Mouse (Mus musculus): Measurements from ENCODE around the gene H3f3a.
"Not testable (repeated sequence)": the region's sequence is repeated elsewhere in the genome, so short reads cannot be mapped to it uniquely, and the experiment has no call there.

H3f3a gene

DNA sequence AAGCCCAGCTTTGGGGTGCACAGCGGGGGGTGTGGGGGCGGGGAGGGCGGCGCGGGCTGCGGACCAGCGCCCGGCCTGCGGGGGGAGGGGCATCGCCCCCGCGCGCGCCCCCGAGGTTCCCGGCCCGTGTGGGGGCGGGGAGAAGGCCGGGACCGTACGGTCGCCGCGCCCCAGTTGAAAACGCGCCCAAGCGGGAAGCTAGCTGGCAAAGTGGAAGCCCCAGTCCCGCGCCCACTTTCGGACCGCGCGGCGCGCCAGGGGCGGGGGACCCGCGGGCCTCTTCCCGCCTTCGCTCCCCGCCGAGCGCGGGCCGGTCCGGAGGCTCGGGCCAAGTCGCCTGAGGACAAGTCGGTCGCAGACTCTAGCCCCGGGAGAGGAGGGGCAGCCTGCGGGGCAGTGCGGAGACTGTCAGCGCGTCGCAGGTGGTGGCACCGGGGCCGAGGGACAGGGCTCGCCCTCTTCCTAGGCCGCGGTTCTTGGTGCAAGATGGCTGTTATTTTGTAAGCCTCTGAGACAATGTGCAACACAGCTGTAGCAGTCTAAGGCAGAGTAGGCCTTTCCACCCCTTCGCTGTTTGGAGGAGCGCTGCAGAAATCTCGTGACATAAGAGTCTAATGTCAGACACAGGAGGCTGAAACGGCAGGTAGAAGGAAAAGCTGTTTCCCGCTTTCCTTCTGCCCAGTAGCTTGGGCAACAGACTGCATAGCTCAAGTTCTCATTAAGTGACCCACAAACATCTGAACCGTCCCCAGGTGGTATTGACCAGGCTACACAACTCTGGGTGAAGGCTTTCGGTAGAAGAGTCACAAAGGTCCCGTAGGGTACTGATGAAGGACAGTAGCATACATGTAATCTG is at the start of gene H3f3a:
Gene H3f3a (minus strand): TSS at position 59 of the 856 bp plus-strand sequence.
- DNase-seq = peak; percentile 90

DNA sequence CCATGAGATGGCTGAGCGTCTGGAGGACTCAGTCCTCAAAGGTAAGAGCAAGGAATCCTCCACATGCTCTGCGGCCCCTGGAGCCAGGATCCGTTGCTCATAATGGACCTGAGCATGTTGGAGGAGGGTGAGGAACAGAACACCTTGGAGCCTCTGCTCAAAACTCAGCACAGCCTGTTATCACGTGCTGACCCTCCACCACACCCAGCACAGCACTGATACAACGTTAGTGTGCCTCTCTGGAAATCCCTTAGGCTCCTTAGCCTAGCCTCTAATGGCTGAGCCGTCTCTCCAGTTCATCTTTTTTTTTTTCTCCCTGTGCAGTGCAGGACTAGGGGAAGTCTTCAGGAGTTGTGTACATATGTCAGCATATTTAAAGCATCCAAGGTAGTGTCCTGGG is 46.3 kb upstream of the H3f3a start:
- DNase-seq = no peak

DNA sequence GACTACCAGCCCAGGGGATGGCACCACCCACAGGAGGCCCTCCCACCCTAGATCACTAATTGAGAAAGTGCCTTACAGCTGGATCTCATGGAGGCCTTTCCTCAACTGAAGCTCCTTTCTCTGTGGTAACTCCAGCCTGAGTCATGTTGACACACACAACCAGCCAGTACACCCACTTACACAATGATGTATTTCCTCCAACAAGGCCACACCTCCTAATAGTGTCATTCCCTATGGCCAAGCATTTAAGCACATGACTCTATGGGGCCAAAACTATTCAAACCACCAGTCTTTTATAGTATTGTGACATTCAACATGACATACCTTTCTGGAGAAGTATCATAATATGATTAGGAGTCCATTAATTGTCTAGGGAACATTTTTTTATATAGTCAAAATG is 45.0 kb upstream of the H3f3a start:
- DNase-seq = no peak

DNA sequence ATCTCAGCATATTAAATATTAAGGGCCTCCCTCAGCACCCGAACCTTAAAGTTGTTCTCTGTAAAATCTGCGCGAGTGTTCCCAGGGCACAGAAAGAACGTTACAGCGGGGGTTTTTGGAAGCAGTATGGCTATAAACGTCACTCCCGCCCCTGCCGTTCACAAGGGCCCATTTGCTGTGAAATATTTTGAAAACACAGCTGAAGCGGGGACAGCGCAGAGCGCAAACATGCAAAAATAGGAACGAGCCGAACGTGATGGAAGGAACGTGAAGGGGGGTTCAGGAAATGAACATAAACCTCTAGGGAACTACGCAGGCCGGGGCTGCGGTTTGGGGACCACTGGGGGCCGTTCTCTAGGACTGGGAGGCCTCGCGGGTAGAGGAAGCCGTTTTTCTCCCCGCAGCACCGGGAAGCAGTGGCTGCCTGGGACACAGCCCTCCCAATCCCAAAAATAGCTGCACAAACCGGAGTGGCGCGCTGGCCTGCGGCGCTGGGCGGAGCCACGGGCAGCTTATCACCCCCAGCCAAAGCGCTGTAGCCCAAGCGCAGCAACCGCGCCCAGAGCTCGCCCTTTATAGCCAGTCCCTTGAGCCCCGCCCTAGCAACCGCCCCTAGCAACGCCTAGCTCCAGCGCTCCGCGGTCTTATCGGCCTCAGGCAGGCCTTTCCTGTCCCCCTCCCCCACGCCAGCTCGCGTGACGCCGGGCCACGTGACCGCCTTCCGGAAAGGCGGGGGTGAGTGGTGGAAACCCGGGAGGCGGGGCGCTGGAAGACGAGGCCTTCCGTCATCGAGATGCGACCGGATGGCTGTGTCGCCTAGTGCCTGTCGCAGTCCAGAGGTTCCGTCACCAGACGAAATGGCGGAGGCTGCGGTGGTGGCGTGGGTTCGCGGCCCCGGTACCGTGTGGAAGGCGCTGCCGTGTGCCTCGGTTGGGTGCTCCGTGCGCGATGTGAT is 36.9 kb upstream of the H3f3a start, which contains the start of gene Sde2:
Gene Sde2 (plus strand): TSS at position 812 of the 955 bp plus-strand sequence.
- DNase-seq = peak; percentile 100

DNA sequence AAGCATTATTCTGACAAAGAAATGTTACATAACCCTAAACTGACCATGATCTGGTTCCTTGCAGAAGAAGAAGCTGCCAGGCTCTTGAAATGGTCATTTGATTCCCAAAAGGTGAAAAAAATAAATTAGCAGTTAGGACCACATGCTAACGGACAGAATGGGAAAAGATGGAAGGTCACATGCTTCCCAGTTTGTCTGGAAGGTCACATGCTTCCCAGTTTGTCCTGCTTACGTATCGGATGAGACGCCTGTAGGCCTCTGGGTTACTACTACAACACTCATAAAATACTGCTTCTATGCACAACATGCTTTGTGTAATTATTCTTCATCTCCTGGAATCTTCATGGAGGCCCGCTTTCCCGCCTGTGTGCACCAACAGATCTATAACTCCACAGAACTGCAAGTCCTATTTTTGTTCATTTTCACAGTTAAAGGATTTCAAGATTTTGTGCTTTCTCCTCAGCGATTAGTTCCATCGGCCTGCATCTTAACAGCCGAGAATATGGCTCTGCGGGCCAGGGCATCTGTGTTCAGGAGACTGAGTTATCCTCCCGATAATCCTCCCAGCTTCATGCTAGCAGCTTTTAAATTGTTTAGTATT is 36.1 kb upstream of the H3f3a start:
- DNase-seq = peak; percentile 6

DNA sequence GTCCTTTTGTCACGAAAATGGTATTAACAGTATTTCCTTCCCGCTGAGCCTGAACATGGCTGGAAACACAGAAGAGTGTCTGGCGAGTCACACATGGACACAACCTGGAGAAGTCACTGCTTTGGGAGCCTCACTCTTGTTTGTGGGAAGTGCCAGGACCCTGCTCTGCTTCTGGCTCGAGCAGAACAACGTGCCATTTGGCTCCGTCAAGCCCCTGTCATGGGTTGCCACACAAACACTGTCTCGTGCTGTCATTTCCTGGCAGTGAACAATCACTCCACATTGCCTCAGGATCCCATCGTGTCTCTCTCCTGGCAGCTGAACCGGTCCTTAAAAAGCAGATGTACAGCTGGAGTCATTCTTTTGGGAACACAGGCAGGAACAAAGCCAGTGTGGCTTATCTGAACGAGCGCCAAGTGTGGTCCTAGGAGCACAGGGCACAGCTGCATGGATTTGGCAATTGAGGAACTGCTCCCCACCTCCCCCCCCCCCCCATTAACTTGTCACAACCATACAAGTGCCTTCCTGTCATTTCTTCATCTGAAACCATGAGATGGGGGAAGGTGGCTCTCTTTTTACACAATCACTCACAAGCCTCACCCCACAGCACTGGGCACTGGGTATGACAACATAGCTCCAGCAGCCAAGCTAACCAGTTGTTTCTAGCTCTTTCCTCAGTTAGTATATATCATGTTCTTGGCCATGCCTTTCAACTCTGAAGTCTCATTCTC is 34.9 kb upstream of the H3f3a start:
- DNase-seq = peak; percentile 87

DNA sequence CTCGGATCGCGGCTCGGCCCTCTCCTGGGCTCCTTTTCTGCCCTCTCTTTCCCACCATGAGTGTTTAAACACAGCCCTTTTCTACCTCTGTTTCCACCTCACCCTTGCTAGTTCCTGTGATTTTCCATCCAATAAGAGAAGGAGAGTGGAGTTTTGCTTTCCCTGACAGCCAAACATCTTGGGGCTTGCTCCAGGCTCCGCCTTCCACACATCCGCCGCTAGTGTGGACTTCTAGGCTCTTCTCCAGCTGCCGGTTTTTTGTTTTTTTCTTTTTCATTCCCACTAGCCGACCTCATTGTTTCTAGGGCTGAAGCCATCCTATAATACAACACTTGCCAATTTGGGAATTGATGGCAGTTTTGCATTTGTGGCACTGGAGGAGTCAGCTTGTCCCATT is 34.4 kb upstream of the H3f3a start:
- peak; percentile 91 for DNase-seq

DNA sequence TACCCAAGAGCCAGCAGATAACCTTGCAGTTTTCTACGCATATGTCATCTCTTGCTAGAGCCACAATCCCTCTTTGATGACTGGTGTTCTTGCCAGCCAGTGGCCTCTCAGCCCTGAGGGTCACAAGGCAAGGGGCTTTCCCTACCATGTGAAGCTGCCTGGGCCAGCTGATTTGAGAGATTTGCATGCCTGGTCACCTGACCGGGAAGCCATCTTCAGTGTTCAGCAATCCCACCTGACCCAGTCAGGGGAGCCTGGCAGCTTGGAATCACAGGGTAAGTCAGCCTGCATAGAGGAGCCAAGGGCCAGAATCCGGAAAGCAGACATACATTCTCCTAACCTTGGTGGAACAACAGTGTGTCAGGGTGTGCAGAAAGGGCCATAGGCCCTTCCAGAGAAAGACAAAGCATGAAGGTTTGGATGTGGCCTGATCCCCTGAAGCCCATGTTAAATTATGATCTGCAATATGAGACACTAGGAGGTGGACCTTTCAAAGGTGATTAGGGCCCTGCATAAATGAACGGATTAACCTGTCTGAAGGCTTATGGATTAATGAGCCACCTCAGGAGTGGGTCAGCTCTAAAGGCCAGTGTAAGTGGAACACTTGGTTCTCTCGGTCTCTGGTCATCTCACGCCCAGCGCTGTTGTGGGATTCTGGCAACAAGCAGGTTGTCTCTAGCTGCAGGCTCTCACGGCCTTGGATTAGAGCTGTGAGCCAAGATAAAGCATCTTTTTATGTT is 28.0 kb upstream of the H3f3a start:
- no peak for DNase-seq

DNA sequence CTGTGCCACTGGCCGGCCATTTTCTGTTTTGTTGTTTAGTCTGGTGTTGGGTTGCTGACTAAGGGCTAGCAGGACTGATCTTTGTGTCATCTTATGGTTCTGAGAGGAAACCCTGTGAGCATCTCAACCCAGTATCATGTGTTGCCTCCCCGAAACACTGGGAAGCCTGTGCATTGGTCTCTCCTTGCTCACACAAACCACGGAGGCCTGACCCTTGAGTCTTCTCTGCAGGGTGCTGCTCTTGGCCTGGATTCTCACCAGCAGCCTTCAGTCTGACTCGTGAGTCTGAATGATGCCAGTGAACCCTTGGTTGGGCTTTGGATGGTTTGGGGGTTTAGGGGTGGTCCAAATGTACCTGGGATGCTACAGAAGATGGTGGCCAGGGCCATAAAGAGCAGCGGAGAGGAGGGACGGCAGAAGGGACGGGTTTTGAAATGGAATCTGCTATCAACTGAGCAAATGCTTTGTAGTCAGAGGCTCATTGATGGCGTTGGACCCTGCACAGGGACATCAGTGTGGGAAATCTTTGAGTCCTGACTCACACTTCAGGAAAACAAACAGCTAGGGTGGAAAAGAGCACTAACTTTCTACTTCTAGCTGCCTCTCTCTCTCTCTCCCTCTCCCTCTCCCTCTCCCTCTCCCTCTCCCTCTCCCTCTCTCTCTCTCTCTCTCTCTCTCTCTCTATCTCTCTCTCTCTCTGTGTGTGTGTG is 25.6 kb upstream of the H3f3a start:
- no peak for DNase-seq

DNA sequence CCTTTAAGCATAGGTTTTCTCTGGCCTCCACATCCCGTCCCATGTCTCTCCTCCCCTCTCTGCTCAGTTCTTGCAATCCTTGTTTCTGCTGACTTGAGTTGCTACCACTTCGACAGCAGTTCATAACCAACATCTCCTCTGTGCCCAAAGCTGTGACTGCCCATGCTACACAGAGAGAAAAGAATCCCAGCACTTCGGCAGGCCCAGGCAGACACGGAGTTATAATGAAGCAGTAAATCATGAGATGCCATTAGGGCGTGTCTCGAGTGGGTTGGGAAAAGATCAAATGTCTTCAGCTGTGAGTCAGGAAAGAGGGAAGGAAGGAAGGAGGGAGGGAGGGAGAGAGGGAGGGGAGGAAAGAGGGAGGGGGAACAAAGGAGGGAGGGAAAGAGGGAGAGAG is 24.3 kb upstream of the H3f3a start:
- DNase-seq = no peak

DNA sequence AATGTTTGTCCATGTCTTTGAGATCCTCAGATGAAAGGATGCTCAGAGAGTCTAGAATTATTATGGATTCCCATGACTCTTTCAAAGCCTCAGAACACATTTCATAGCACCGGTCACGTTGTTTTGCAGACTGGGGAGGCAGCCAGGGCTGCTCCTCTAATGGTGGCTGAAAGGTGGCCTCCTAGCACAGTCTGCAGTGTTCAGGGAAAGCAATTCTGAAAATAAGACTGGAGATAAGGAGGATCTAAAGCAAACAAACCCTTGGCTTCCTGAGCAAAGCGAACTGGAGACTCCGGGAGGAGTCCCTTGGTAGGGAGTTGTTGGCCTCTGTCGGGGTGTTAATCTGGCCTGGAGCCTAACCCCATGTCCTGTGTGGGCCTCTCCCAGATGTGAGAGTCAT is 23.4 kb upstream of the H3f3a start:
- DNase-seq = no peak

DNA sequence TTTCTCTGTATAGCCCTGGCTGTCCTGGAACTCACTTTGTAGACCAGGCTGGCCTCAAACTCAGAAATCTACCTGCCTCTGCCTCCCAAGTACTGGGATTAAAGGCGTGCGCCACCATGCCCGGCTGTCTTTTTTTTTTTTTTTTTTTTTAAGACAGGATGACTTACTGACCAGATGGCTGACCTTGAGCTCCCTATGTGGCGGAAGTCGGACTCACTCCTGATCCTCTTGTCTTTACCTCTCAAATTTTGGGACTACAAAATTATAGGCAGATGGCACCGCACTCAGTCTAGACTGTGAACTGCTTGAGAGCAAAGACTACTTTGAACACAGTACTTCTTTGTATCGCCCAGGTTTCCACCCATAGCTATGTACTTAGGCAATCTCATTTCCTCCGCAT is 22.7 kb upstream of the H3f3a start:
- DNase-seq = not testable (repeated sequence)

DNA sequence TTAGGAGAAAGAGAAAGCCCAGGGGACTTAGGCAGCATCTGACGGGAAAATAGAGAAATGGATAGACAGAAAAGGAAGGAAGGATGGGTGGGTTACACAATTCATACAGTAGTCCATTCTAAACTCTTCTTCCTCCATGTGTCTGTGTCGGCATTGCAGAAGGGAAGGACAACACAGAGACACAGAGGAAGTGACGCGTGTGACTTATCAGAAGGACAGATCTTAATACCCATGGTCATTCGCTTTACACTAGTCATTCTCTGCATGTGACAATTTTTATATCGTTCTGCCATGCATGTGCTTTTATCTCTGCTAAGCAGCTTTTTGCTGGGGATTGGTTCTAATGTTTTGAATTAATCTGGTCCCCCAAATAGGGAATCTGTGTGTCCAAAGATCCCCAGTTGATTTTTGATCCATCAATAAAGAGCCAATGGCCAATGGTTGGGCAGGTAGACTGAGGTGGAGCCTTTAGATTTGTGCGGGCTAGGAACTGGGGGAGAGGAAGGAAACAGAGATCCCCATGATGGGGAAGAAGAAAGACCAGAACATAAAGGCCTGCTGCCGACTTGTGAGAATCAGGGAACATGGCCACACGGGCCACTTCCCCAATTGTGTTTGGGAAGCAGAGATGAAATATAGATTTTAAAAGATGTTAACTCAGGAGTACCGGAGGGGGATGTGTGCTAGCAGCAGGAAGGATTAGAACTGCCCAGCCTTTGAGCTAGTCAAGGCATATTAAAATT is 21.7 kb upstream of the H3f3a start:
- DNase-seq = no peak

DNA sequence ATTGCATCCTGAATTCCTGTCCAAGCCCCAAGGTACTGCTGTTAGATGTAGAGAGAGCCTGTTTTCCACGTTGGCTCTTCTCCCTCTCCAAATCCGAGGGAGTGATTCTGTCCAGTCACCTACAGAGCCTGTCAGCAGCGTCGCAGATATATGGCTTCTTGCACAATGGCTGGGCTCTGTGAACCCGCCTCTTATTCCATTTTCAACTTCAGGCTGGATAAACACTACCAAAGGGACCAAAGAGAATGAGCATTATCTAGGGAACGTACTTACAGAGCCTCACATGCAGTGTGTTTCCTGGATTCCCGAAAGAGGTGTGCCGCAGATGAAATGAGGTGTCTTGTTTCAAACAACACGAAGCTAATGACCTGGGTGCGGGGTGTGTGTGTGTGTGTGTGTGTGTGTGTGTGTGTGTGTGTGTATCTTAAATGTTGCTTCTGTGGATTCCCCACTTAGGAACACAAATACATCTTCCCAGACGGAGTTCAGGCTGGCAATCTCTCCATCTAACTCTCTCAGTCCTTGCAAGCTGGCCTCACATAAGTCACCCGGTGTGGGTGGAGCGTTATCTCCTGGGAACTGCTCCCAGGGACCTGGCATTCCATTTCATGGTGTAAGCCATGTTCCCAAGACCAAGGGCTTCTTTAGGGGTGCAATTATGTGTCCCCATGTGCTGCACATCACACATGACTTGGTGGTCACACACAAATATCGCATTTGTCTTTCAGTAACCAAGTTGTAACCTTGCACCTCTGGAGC is 17.0 kb upstream of the H3f3a start:
- no peak for DNase-seq

DNA sequence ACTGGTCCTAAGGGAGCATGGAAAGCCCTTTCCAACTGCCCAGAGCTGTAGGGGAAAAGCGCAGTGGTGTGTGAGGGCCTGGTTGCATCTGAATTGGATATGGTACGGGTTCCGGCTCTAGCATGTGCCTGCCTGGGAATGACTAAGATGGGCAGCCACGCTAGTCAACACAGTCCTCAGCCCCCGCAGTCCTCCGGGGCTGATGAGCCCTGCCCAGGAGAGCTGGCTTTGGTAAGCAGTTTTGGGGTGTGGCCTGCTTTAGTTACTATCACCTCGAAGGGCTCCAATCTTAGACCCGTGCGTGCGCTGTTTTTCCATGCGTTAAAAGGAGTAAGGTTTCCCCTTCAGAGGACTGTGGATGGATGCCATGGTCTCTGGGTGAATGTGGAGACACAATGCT is 16.4 kb upstream of the H3f3a start:
- peak; percentile 12 for DNase-seq

DNA sequence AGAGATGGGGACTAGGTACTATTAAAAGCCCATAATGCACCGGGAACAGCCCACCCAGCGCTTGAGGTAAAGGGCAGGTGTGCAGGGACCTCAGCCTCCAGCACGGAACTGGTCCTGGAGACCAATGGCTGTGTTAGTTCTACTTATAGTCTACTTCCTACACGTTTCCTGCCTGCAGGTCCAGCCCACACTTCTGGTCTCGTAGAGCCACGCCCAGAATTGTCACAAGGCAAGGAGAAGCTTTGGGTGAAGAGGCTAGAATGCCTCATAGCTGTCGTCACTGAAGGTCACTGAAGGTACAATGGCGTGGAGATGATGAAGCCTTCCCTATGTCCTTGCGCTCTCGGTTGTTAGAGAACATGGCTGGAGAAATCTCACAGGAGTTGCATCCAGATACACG is 16.0 kb upstream of the H3f3a start:
- DNase-seq = peak; percentile 38

DNA sequence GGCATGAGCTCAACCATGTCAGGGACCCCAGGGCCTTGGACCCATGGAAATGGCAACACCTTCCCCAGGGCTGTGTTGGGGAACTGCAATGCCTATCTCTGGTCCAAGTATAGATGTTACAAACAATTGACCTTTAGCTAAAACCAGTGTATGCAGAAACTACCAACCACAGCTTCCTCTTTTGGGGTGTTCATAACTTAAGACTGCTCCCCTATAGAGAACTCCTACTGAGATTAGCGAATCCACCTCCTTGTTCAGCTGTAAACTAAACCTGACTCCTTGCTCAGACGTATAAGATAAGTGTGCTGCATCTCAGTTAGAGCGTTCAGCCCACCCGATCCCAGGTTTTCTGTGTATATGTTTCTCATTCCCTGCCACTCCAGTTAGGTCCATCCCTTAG is 12.9 kb upstream of the H3f3a start:
- no peak for DNase-seq

DNA sequence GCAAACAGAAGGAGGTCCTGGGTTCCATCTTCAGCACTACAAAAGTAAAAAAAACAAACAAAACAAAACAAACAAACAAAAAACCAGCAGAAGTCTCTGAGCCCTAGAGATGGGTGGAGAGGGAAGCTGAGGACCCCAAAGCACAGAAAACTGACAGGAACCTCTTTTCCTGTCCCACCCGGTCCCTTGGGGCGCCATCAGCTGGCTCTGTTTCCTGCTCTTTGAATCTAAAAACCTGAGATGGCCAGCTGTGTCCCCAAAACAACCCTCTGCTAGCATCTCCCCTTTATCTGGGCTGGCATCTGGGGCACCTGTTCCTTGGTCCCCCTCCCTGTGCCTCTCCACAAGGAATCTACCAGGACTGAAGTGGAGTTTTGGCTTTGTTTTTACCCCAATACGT is 11.0 kb upstream of the H3f3a start:
- peak; percentile 18 for DNase-seq

DNA sequence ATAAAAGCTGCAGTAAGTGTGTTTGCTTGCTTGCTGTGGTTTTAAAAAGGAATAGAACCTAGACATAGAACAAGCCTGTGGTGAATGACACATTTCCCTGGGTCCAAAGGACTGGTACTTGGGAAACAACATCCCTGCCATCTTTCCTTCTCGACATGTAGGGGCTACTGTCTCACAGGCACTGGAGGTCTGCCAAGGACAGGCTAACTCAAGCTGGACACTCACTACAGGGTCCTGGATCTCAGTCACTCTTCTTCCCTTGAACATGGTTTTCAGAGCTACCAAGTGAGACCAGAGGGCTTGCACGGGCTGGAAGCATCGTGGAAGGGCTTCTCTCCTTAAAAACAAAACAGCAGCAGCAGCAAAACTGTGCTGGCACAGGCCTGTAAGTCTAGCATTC is 10.0 kb upstream of the H3f3a start:
- no peak for DNase-seq

DNA sequence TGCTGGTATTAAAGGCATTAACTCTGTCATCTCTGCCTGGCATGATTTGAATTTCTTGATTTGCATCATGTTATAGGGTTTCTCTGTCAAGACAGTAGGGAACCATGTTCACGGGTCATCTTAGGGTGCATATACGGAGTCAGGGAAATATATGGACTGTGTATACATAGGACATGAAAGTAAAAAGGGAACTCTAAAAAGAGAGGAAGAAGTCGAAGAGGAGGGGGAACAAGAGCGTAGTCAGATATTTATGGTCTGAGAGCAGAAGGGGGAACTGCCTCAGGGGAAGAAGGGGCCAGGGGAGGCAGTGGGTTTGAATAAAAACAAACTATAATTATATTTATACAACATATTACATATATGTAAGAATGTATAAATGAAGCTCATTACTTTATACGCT is 8.5 kb upstream of the H3f3a start:
- no peak for DNase-seq

Data from lung, postnatal 10 days (tissue).